Mouse (Mus musculus) heart, embryonic 16.5 days (tissue): Measurements from ENCODE around the gene Fam155a. TPM values are rescaled to one million over a fixed set of nuclear protein-coding genes. Genes with fewer than 3 reads are reported as not detected.

Source experiments
- ATAC-seq: fragments of 200-750 bp; cut with Nextera tagmentation; replicated peaks from 2 replicates; pipeline ENCODE4 v1.8.0; 2017; ENCODE audit warnings: moderate number of reproducible peaks; ENCODE audit not compliant: insufficient read depth, low FRiP score; ENCODE audit errors: extremely low read depth
- H3K27ac ChIP-seq: fragments of 300-500 bp; sonication (generic); 2 replicates; pipeline ENCODE4 v1.5.1; 2014; ENCODE audit warnings: mild to moderate bottlenecking, low read length, control low read depth, moderate library complexity
- H3K27me3 ChIP-seq: fragments of 300-500 bp; sonication (generic); 2 replicates; pipeline ENCODE4 v1.6.1; 2014; ENCODE audit warnings: low read length, mixed read lengths; ENCODE audit not compliant: control insufficient read depth, insufficient read depth
- H3K36me3 ChIP-seq: fragments of 300-500 bp; sonication (generic); 2 replicates; pipeline ENCODE4 v1.6.1; 2014; ENCODE audit not compliant: control insufficient read depth, insufficient read depth
- H3K4me1 ChIP-seq: fragments of 300-500 bp; sonication (generic); 2 replicates; pipeline ENCODE4 v1.6.1; 2014; ENCODE audit warnings: low read length, mixed read lengths; ENCODE audit not compliant: control insufficient read depth, insufficient read depth
- H3K4me2 ChIP-seq: fragments of 300-500 bp; sonication (generic); 2 replicates; pipeline ENCODE4 v1.6.1; 2014; ENCODE audit warnings: low read depth, mild to moderate bottlenecking, control low read depth, low read length
- H3K4me3 ChIP-seq: fragments of 300-500 bp; sonication (generic); 2 replicates; pipeline ENCODE4 v1.5.1; 2014; ENCODE audit warnings: mild to moderate bottlenecking, control low read depth, low read length
- H3K9ac ChIP-seq: fragments of 300-500 bp; sonication (generic); 2 replicates; pipeline ENCODE4 v1.6.1; 2014; ENCODE audit warnings: low read length, control low read depth
- H3K9me3 ChIP-seq: fragments of 300-500 bp; sonication (generic); replicated peaks from 2 replicates; pipeline ENCODE4 v1.6.1; 2016; ENCODE audit warnings: low read length; ENCODE audit not compliant: control insufficient read depth
- WGBS: fragments of 180-500 bp; shearing (Covaris S2); extraction: QIAGEN DNeasy Blood & Tissue Kit; methylation state at CpG from one replicate; pipeline ENCODE4 v1.1.7; 2014; 5-methylcytosine and 5-hydroxymethylcytosine counted together
- polyA plus RNA-seq: library from polyadenylated mRNA; unstranded; fragments of >200 nt; fragmentation: Nextera tagmentation; extraction: Ambion mirVana; gene quantifications from 2 replicates; pipeline ENCODE4 v1.2.1, GENCODE M21; 2015

The Fam155a gene
- polyA plus RNA-seq, 1 experiment from 2014 or later: 0.07 TPM

GRCm38 (mm10) chr8:9233326-9233919, 537.5 kb downstream of the Fam155a start:
- 8% methylated on average over 12 of the region's 12 CpGs for WGBS
- Histone ChIP-seq H3K9me3 (no peaks in the 10 kb centered on the region), H3K4me1 (no peaks in the 10 kb centered on the region), H3K4me2 (no peak overlapping the region), H3K4me3 (no peak overlapping the region), H3K27ac (no peak overlapping the region), H3K9ac (no peak overlapping the region), H3K27me3 (no peaks in the 10 kb centered on the region), H3K36me3 (no peaks in the 10 kb centered on the region)
- no peak; the same call in 1 of the 2 replicates for ATAC-seq

GRCm38 (mm10) chr8:9227779-9228464, 543.0 kb downstream of the Fam155a start:
- Histone ChIP-seq H3K27me3 (no peaks in the 10 kb centered on the region), H3K9ac (no peak overlapping the region), H3K9me3 (no peaks in the 10 kb centered on the region), H3K4me1 (no peaks in the 10 kb centered on the region), H3K27ac (no peak overlapping the region), H3K36me3 (no peaks in the 10 kb centered on the region), H3K4me3 (no peak overlapping the region), H3K4me2 (no peak overlapping the region)
- ATAC-seq: no peak
- WGBS: 36% methylated on average over 19 of the region's 19 CpGs

GRCm38 (mm10) chr8:9226767-9227166, 544.2 kb downstream of the Fam155a start:
- no peaks in the 10 kb centered on the region for H3K36me3 ChIP-seq
- no peak for ATAC-seq
- no peak overlapping the region for H3K27ac ChIP-seq
- no peaks in the 10 kb centered on the region for H3K27me3 ChIP-seq
- H3K4me3 ChIP-seq: no peak overlapping the region
- H3K4me1 ChIP-seq: no peaks in the 10 kb centered on the region
- WGBS: 73% methylated on average over 7 of the region's 7 CpGs
- H3K9me3 ChIP-seq: no peaks in the 10 kb centered on the region
- no peak overlapping the region for H3K9ac ChIP-seq
- H3K4me2 ChIP-seq: no peak overlapping the region

- Histone ChIP-seq H3K9ac (no peak overlapping the region), H3K27me3 (no peaks in the 10 kb centered on the region), H3K27ac (no peak overlapping the region), H3K4me1 (no peaks in the 10 kb centered on the region), H3K36me3 (no peaks in the 10 kb centered on the region), H3K9me3 (no peaks in the 10 kb centered on the region), H3K4me2 (no peak overlapping the region), H3K4me3 (no peak overlapping the region)
- WGBS: 60% methylated on average over 4 of the region's 4 CpGs
- ATAC-seq: no peak
Observed at GRCm38 (mm10) chr8:9211751-9212150, 559.2 kb downstream of the Fam155a start.

- Histone ChIP-seq H3K9ac (no peak overlapping the region), H3K9me3 (no peaks in the 10 kb centered on the region), H3K4me3 (no peak overlapping the region), H3K4me1 (no peaks in the 10 kb centered on the region), H3K4me2 (no peak overlapping the region), H3K27ac (no peak overlapping the region), H3K27me3 (no peaks in the 10 kb centered on the region), H3K36me3 (no peaks in the 10 kb centered on the region)
- no peak for ATAC-seq
- WGBS: 87% methylated on average over 31 of the region's 31 CpGs
Observed at GRCm38 (mm10) chr8:9207505-9208051, 563.4 kb downstream of the Fam155a start.

- H3K36me3 ChIP-seq: no peaks in the 10 kb centered on the region
- 69% methylated on average over 10 of the region's 10 CpGs for WGBS
- no peak for ATAC-seq
- H3K4me3 ChIP-seq: no peak overlapping the region
- no peak overlapping the region for H3K4me2 ChIP-seq
- H3K9me3 ChIP-seq: no peaks in the 10 kb centered on the region
- H3K4me1 ChIP-seq: no peaks in the 10 kb centered on the region
- H3K27ac ChIP-seq: no peak overlapping the region
- no peaks in the 10 kb centered on the region for H3K27me3 ChIP-seq
- H3K9ac ChIP-seq: no peak overlapping the region
Observed at GRCm38 (mm10) chr8:9204345-9205067, 566.5 kb downstream of the Fam155a start.

GRCm38 (mm10) chr8:9200099-9200498, 570.9 kb downstream of the Fam155a start:
- no peaks in the 10 kb centered on the region for H3K9me3 ChIP-seq
- no peak for ATAC-seq
- no peak overlapping the region for H3K4me3 ChIP-seq
- H3K27me3 ChIP-seq: no peaks in the 10 kb centered on the region
- H3K27ac ChIP-seq: no peak overlapping the region
- no peak overlapping the region for H3K4me2 ChIP-seq
- H3K9ac ChIP-seq: no peak overlapping the region
- H3K36me3 ChIP-seq: no peaks in the 10 kb centered on the region
- WGBS: 73% methylated on average over 3 of the region's 3 CpGs
- H3K4me1 ChIP-seq: no peaks in the 10 kb centered on the region

- ATAC-seq: no peak
- H3K27me3 ChIP-seq: no peaks in the 10 kb centered on the region
- WGBS: 55% methylated on average over 3 of the region's 3 CpGs
- H3K27ac ChIP-seq: no peak overlapping the region
- H3K9me3 ChIP-seq: no peaks in the 10 kb centered on the region
- no peak overlapping the region for H3K9ac ChIP-seq
- no peak overlapping the region for H3K4me2 ChIP-seq
- no peak overlapping the region for H3K4me3 ChIP-seq
- H3K36me3 ChIP-seq: no peaks in the 10 kb centered on the region
- H3K4me1 ChIP-seq: no peaks in the 10 kb centered on the region
Observed at GRCm38 (mm10) chr8:9191682-9192081, 579.3 kb downstream of the Fam155a start.

- 32% methylated on average over 4 of the region's 4 CpGs for WGBS
- Histone ChIP-seq H3K4me3 (no peak overlapping the region), H3K4me1 (no peaks in the 10 kb centered on the region), H3K9ac (no peak overlapping the region), H3K27me3 (no peaks in the 10 kb centered on the region), H3K4me2 (no peak overlapping the region), H3K36me3 (no peaks in the 10 kb centered on the region), H3K9me3 (no peaks in the 10 kb centered on the region), H3K27ac (no peak overlapping the region)
- ATAC-seq: no peak
Observed at GRCm38 (mm10) chr8:9188616-9189015, 582.3 kb downstream of the Fam155a start.
